Mouse (Mus musculus) gastrocnemius, adult 18-20 months (tissue): ENCODE measurements around the gene Susd1. TPM values are rescaled to one million over a fixed set of nuclear protein-coding genes. Genes with fewer than 3 reads are reported as not detected.

Experiments used
- DNase-seq: peaks from one replicate; pipeline ENCODE4 v3.0.0; 2021; ENCODE audit warnings: low spot score
- total RNA-seq, 2 experiments: library from RNA; stranded (reverse); gene quantifications; 2 replicates each; pipeline ENCODE4 v1.2.3; 2021

Gene Susd1
- total RNA-seq, 2 experiments from 2014 or later, result 0.45 to 0.50 TPM

- DNase-seq, result no peak
Observed at GRCm38 (mm10) chr4:59323231-59323651, 115.2 kb downstream of the Susd1 start.

GRCm38 (mm10) chr4:59322733-59323132 lies 115.7 kb downstream of the Susd1 start:
- DNase-seq, result no peak

GRCm38 (mm10) chr4:59322056-59322455 lies 116.4 kb downstream of the Susd1 start:
- DNase-seq, result no peak

GRCm38 (mm10) chr4:59321181-59322008 lies 117.0 kb downstream of the Susd1 start:
- no peak for DNase-seq

- DNase-seq, result no peak
Observed at GRCm38 (mm10) chr4:59319136-59319941, 119.1 kb downstream of the Susd1 start.

GRCm38 (mm10) chr4:59318602-59319001 lies 119.8 kb downstream of the Susd1 start:
- DNase-seq, result no peak

GRCm38 (mm10) chr4:59315553-59316405 lies 122.7 kb downstream of the Susd1 start:
- no peak for DNase-seq

GRCm38 (mm10) chr4:59314939-59315552 lies 123.4 kb downstream of the Susd1 start:
- no peak for DNase-seq

GRCm38 (mm10) chr4:59312945-59313344 lies 125.5 kb downstream of the Susd1 start:
- no peak for DNase-seq

- no peak for DNase-seq
Observed at GRCm38 (mm10) chr4:59310590-59310989, 127.8 kb downstream of the Susd1 start.

GRCm38 (mm10) chr4:59307841-59308589 lies 130.4 kb downstream of the Susd1 start:
- DNase-seq, result no peak

GRCm38 (mm10) chr4:59302387-59302786 lies 136.0 kb downstream of the Susd1 start:
- no peak for DNase-seq

GRCm38 (mm10) chr4:59301025-59301815 lies 137.2 kb downstream of the Susd1 start:
- no peak for DNase-seq

- DNase-seq, result no peak
Observed at GRCm38 (mm10) chr4:59298719-59299496, 139.5 kb downstream of the Susd1 start.

- DNase-seq, result no peak
Observed at GRCm38 (mm10) chr4:59295127-59295526, 143.3 kb downstream of the Susd1 start.

GRCm38 (mm10) chr4:59294661-59295060 lies 143.8 kb downstream of the Susd1 start:
- no peak for DNase-seq

- no peak for DNase-seq
Observed at GRCm38 (mm10) chr4:59291914-59292718, 146.3 kb downstream of the Susd1 start.
